Mouse (Mus musculus): Measurements from ENCODE around the gene Cd70.

- TF ChIP-seq CTCF (IDR thresholded peaks at IDR 0.05; ENCODE audit: low read depth, low read length), result peak; percentile 50
- TF ChIP-seq TAL1 (conservative IDR thresholded peaks at IDR 0.05; ENCODE audit: low read depth, low read length), result no peak
- no peak for TF ChIP-seq POLR2AphosphoS5 (IDR thresholded peaks at IDR 0.05; ENCODE audit: insufficient replicate concordance, low read depth, low read length)
- no peak for TF ChIP-seq GATA1 (IDR thresholded peaks at IDR 0.05; ENCODE audit: borderline replicate concordance, low read length)
These were observed 30.8 kb upstream of the Cd70 start for GRCm38 (mm10) chr17:57180363-57180762.

Data from G1E (cell line).